Mouse (Mus musculus) embryonic facial prominence, embryonic 10.5 days (tissue): ENCODE measurements around the gene Hes2. TPM values are rescaled to one million over a fixed set of nuclear protein-coding genes. Genes with fewer than 3 reads are reported as not detected.
A peak's percentile ranks its signal among the peaks of the same experiment; 100 is the strongest.

Experiments
- DNase-seq: peaks from one replicate; pipeline ENCODE4 v3.0.0-alpha.2; 2017; ENCODE audit warnings: low spot score
- H3K27ac ChIP-seq: fragments of 300-500 bp; sonication (generic); replicated peaks from 2 replicates; pipeline ENCODE4 v1.5.1; 2016; ENCODE audit warnings: mild to moderate bottlenecking
- H3K27me3 ChIP-seq: fragments of 300-500 bp; sonication (generic); replicated peaks from 2 replicates; pipeline ENCODE4 v1.6.1; 2016; ENCODE audit warnings: low read depth, mild to moderate bottlenecking; ENCODE audit not compliant: poor library complexity, severe bottlenecking
- H3K36me3 ChIP-seq: fragments of 300-500 bp; sonication (generic); replicated peaks from 2 replicates; pipeline ENCODE4 v1.6.1; 2016; ENCODE audit warnings: mild to moderate bottlenecking, moderate library complexity
- H3K4me1 ChIP-seq: fragments of 300-500 bp; sonication (generic); 2 replicates; pipeline ENCODE4 v1.6.1; 2016
- H3K4me3 ChIP-seq: fragments of 300-500 bp; sonication (generic); 2 replicates; pipeline ENCODE4 v1.5.1; 2016; ENCODE audit warnings: mild to moderate bottlenecking, moderate library complexity
- H3K9me3 ChIP-seq: fragments of 300-500 bp; sonication (generic); 2 replicates; pipeline ENCODE4 v1.6.1; 2016; ENCODE audit warnings: mild to moderate bottlenecking
- WGBS: fragments of 180-500 bp; shearing (Covaris S2); methylation state at CpG from one replicate; pipeline ENCODE4 v1.1.7; 2016; 5-methylcytosine and 5-hydroxymethylcytosine counted together
- polyA plus RNA-seq: library from polyadenylated mRNA; unstranded; fragments of >200 nt; fragmentation: Nextera tagmentation; extraction: Ambion mirVana; gene quantifications from 2 replicates; pipeline ENCODE4 v1.2.1, GENCODE M21; 2016

Hes2 gene
- polyA plus RNA-seq, 1 experiment from 2014 or later, result 0.11 TPM

DNA sequence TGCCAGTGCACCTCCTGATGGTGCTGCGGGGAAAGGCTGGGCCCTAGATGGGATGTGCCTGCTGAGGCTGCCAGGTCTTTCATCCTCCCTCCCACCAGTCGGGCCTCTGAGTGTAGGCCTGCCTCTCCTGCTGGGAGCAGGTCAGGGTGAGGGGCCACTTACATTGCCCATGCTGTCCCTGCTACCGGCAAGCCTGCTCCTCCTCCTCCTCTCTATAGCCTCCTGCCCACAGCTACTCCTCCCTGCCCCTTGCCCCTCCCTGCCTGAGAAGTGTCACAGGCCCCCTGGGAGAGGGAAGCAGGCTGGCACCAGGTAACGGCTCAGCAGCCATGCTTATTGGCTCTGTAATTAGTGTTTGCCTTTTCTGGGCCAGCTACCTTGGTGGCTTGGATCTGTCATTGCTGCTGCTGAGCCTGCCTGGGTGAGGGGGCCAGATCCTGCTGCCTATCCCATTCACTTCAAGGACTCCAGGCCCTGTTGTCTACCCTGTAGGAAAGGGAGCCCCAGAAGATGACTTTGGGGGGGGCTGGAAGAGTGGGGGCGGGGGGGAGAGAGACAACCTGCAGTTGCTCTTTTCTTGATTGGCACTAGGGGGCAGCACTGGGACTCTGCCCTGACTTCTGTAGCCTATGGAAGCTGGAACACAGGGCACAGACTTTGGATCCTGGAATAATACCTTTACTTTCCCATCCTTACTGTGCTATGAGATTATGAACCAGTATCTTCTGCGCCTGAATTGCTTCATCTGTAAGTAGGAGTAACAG, 22.4 kb upstream of the Hes2 start:
- H3K36me3 ChIP-seq, result no peaks in the 10 kb centered on the region
- H3K27ac ChIP-seq, result no peak overlapping the region
- 31% methylated on average over 6 of the region's 6 CpGs for WGBS
- peaks cover 89% of the 10 kb centered on the region for H3K27me3 ChIP-seq
- H3K9me3 ChIP-seq, result no peaks in the 10 kb centered on the region
- H3K4me3 ChIP-seq, result no peak overlapping the region; the same call in 1 of the 2 replicates
- H3K4me1 ChIP-seq, result peaks cover 34% of the 10 kb centered on the region
- DNase-seq, result no peak

- Histone ChIP-seq H3K27me3 (peaks cover 89% of the 10 kb centered on the region), H3K9me3 (no peaks in the 10 kb centered on the region), H3K27ac (no peak overlapping the region), H3K4me3 (no peak overlapping the region), H3K4me1 (peaks cover 29% of the 10 kb centered on the region), H3K36me3 (no peaks in the 10 kb centered on the region)
- WGBS, result 85% methylated on average over 2 of the region's 2 CpGs
- no peak for DNase-seq
These were observed 21.8 kb upstream of the Hes2 start for GRCm38 (mm10) chr4:152136876-152137250.

- H3K4me3 ChIP-seq, result peak overlapping the region; percentile 64
- H3K27me3 ChIP-seq, result peaks cover 83% of the 10 kb centered on the region
- H3K27ac ChIP-seq, result no peak overlapping the region
- no peaks in the 10 kb centered on the region for H3K9me3 ChIP-seq
- H3K4me1 ChIP-seq, result peaks cover 15% of the 10 kb centered on the region
- DNase-seq, result peak; percentile 93
- WGBS, result 2% methylated on average over 51 of the region's 51 CpGs
- H3K36me3 ChIP-seq, result no peaks in the 10 kb centered on the region
These were observed 20.0 kb upstream of the Hes2 start for GRCm38 (mm10) chr4:152138497-152139260.

DNA sequence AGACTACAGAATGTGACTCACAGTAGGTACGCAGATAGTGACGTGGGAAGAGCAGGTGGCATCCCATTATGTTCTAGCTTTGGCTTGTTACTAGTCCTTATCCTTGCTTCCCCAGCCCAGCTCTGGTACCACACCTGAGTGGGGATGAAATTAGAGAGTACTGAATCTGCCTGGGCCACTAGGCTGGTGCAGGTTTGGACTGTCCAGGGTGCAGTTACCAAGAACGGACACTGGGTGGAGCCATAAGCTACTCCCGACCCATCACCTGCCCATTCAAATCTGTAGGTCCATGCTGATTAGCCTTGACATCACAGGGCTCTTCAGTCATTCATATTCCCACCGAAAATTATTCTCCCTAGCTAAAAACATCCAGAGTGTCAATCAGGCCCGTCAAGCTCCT, 18.2 kb upstream of the Hes2 start:
- peak; percentile 64 for DNase-seq
- no peaks in the 10 kb centered on the region for H3K9me3 ChIP-seq
- H3K4me3 ChIP-seq, result no peak overlapping the region
- H3K27me3 ChIP-seq, result peaks cover 77% of the 10 kb centered on the region
- H3K27ac ChIP-seq, result no peak overlapping the region
- no peaks in the 10 kb centered on the region for H3K36me3 ChIP-seq
- 33% methylated on average over 6 of the region's 6 CpGs for WGBS
- H3K4me1 ChIP-seq, result peaks cover 15% of the 10 kb centered on the region

- peaks cover 11% of the 10 kb centered on the region for H3K4me1 ChIP-seq
These were observed 17.0 kb upstream of the Hes2 start for GRCm38 (mm10) chr4:152141521-152142135.

GRCm38 (mm10) chr4:152143632-152144031, 15.0 kb upstream of the Hes2 start:
- H3K9me3 ChIP-seq, result no peaks in the 10 kb centered on the region
- peaks cover 5% of the 10 kb centered on the region for H3K4me1 ChIP-seq
- no peak overlapping the region for H3K4me3 ChIP-seq
- peaks cover 77% of the 10 kb centered on the region for H3K27me3 ChIP-seq
- H3K27ac ChIP-seq, result no peak overlapping the region
- no peak for DNase-seq
- H3K36me3 ChIP-seq, result no peaks in the 10 kb centered on the region
- 33% methylated on average over 1 of the region's 1 CpGs for WGBS

More at GRCm38 (mm10) chr4:152141521-152142135, 17.0 kb upstream of the Hes2 start:
- no peak for DNase-seq
- H3K36me3 ChIP-seq, result no peaks in the 10 kb centered on the region
- no peak overlapping the region for H3K4me3 ChIP-seq
- H3K27me3 ChIP-seq, result peaks cover 77% of the 10 kb centered on the region
- H3K27ac ChIP-seq, result no peak overlapping the region
- H3K9me3 ChIP-seq, result no peaks in the 10 kb centered on the region
- 80% methylated on average over 8 of the region's 8 CpGs for WGBS

- WGBS, result 82% methylated on average over 10 of the region's 10 CpGs
- Histone ChIP-seq H3K9me3 (no peaks in the 10 kb centered on the region), H3K4me3 (no peak overlapping the region), H3K36me3 (no peaks in the 10 kb centered on the region), H3K27me3 (peaks cover 81% of the 10 kb centered on the region), H3K27ac (no peak overlapping the region), H3K4me1 (no peaks in the 10 kb centered on the region)
- no peak for DNase-seq
These were observed 13.2 kb upstream of the Hes2 start for GRCm38 (mm10) chr4:152145473-152145872.

DNA sequence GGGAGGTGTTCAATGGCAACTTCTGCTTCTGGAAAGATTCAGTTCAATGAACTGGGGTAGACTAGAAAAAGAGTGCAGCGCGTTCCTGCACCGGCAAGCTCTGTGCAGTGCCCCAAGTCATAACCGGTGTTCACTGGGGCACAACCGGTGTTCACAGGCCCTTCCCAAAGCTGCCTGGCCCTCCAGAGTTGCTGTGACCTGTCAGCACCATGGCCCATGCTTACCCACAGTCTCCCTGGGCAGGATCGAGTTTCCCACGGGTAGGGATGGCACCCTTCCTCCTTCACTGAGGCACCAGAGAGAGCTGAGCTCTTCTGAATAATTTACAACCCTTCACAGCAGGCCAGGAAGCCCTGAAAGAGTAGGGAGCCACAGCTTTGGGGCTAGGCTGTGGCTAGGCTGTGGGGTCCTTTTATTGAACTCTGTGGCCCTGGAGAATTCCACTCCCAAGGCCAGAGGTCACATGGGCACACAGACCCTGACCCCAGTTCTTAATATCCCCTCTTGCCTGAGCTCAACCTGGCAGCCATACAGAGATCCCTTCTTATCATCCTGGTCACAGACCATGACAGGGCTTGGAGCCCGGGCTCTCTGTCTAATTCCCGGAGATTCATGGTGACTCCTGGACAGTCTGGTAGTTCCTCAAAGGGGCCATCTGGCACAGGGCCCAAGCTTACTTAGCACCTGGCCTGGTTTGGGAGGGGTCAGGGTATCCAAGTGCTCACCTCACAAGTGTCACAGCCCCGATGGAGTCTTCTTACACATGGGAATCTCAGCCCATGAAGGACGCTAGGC, 12.4 kb upstream of the Hes2 start:
- H3K4me3 ChIP-seq, result no peak overlapping the region
- H3K9me3 ChIP-seq, result no peaks in the 10 kb centered on the region
- no peak overlapping the region for H3K27ac ChIP-seq
- DNase-seq, result no peak
- H3K4me1 ChIP-seq, result no peaks in the 10 kb centered on the region
- no peaks in the 10 kb centered on the region for H3K36me3 ChIP-seq
- WGBS, result 76% methylated on average over 11 of the region's 11 CpGs
- H3K27me3 ChIP-seq, result peaks cover 81% of the 10 kb centered on the region

- Histone ChIP-seq H3K9me3 (no peaks in the 10 kb centered on the region), H3K4me1 (peaks cover 20% of the 10 kb centered on the region), H3K4me3 (no peak overlapping the region), H3K36me3 (no peaks in the 10 kb centered on the region), H3K27me3 (peaks cover 98% of the 10 kb centered on the region), H3K27ac (no peak overlapping the region)
- no peak for DNase-seq
- WGBS, result 71% methylated on average over 4 of the region's 4 CpGs
These were observed 8.1 kb upstream of the Hes2 start for GRCm38 (mm10) chr4:152150546-152150945.

DNA sequence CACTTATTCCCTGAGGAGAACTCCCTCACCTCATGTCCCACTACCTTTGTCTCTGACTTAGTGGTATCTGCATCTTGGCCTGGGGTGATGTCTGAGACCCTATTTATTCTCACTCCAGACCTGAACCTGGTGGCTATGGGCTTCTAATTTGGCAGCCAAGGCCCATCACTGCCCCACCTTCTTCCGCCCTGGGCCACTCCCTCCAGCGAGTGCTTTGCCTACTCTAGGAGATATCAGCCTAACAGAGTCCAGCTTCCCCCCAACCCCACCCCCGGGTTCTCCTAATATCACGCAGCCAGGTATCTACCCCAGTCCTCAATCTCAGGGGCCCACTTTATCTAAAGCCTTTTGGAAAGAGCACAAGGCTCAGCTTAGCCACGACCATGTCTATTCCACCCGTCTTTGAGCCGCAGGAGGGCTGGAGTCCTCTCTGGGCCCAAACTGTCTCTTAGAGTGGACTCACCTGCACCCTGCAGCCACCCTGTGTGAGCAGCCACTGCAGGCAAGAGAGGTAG, 7.2 kb upstream of the Hes2 start:
- 21% methylated on average over 7 of the region's 7 CpGs for WGBS
- DNase-seq, result no peak
- peaks cover 95% of the 10 kb centered on the region for H3K27me3 ChIP-seq
- peak overlapping the region; percentile 45; the same call in 1 of the 2 replicates for H3K27ac ChIP-seq
- H3K4me3 ChIP-seq, result peak overlapping the region; percentile 56
- no peaks in the 10 kb centered on the region for H3K9me3 ChIP-seq
- peaks cover 20% of the 10 kb centered on the region for H3K4me1 ChIP-seq
- no peaks in the 10 kb centered on the region for H3K36me3 ChIP-seq

DNA sequence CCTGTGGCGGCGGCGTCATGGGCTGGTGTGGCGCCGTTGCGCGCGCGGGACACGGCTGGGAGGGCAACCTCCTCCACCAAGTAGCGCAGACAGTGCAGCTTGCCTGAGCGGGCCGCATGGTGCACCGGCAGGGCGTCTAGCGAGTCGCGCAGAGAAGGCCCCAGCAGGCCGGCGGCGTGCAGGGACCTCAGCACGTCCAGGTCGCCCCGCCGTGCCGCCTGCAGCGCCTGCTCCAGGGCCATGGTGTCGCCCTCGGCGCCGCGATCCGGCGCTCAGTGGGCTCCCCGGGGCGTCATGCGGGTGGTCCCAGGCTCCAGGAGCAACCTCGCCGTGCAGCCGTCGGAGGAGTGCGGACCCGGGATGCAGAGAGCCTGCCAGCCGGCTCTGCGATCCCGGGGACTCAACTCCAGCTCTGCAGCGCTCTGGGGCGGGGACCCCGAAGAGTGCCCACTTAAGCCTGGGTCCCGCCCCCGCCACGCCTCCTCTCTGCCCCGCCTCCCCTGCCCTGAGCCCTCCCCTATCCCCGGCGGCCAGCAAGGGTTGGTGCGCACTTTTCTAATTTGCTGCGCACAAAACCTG, 6.6 kb upstream of the Hes2 start, which contains the start of gene Espn:
Gene Espn (minus strand): TSS at position 406 of the 579 bp plus-strand sequence.
- Histone ChIP-seq H3K4me1 (peaks cover 20% of the 10 kb centered on the region), H3K27me3 (peaks cover 95% of the 10 kb centered on the region), H3K9me3 (no peaks in the 10 kb centered on the region), H3K36me3 (no peaks in the 10 kb centered on the region), H3K4me3 (peak within 1 kb of the TSS; percentile 56), H3K27ac (peak within 1 kb of the TSS; percentile 45; the same call in 1 of the 2 replicates)
- peak; percentile 88 for DNase-seq
- WGBS, result under 1% methylated on average over 57 of the region's 57 CpGs
